In genomic region chr5:113580248-113580647, GRCm38 (mm10) we compare ENCODE assay signal across 8 mouse cellular contexts.
DNase-seq lines count a peak whose midpoint lies in the region; ATAC-seq and TF ChIP-seq lines count a peak whose summit lies in the region.

No protein-coding gene starts in this region.

- TF ChIP-seq EP300 in lung, postnatal 0 days (IDR thresholded peaks at IDR 0.05): no peak

- TF ChIP-seq CTCF in lung, postnatal 0 days (IDR thresholded peaks at IDR 0.05): peak; percentile 68
- peak; percentile 40 for TF ChIP-seq CTCF in olfactory bulb, adult 2 months (IDR thresholded peaks at IDR 0.05; ENCODE audit: insufficient read depth, low read depth, low read length)

- no peaks in the 10 kb centered on the region for H3K36me3 ChIP-seq in lung, postnatal 0 days (ENCODE audit: insufficient read depth, low read length)
- H3K36me3 ChIP-seq in embryonic facial prominence, embryonic 11.5 days (replicated peaks; ENCODE audit: control insufficient read depth, insufficient read depth, low read depth, low read length): no peaks in the 10 kb centered on the region

- TF ChIP-seq POLR2A in olfactory bulb, adult 2 months (IDR thresholded peaks at IDR 0.05; ENCODE audit: insufficient read depth, low read depth, low read length): no peak

- peak; percentile 68 to 82 for DNase-seq in cerebellum, postnatal 10 days
- DNase-seq in cerebellum, postnatal 36 days: no peak
- peak; percentile 31 for DNase-seq in lung, postnatal 0 days (ENCODE audit: low spot score)
- no peak for DNase-seq in lung, postnatal 4 days
- DNase-seq in embryonic facial prominence, embryonic 11.5 days (ENCODE audit: low spot score): peak; percentile 70
- DNase-seq in ovary, adult 18-20 months (ENCODE audit: low spot score): no peak
- no peak for DNase-seq in heart, adult 11 months

- no peak overlapping the region for H3K4me2 ChIP-seq in lung, postnatal 0 days (replicated peaks; ENCODE audit: low read depth, low read length)
- no peak overlapping the region for H3K4me2 ChIP-seq in embryonic facial prominence, embryonic 11.5 days (ENCODE audit: low read depth, low read length)

- H3K4me1 ChIP-seq in lung, postnatal 0 days (ENCODE audit: insufficient read depth, low read depth, low read length): no peaks in the 10 kb centered on the region
- no peaks in the 10 kb centered on the region for H3K4me1 ChIP-seq in embryonic facial prominence, embryonic 11.5 days (ENCODE audit: control insufficient read depth, insufficient read depth, low read length)
- peaks cover 26% of the 10 kb centered on the region for H3K4me1 ChIP-seq in olfactory bulb, adult 2 months (ENCODE audit: control insufficient read depth, insufficient read depth, low read length)

- no peak overlapping the region for H3K9ac ChIP-seq in lung, postnatal 0 days (replicated peaks; ENCODE audit: low read depth)
- no peak overlapping the region for H3K9ac ChIP-seq in embryonic facial prominence, embryonic 11.5 days (replicated peaks; ENCODE audit: low read length)

- H3K27me3 ChIP-seq in lung, postnatal 0 days (replicated peaks; ENCODE audit: insufficient read depth, low read length): no peaks in the 10 kb centered on the region
- H3K27me3 ChIP-seq in embryonic facial prominence, embryonic 11.5 days (ENCODE audit: control insufficient read depth, insufficient read depth, low read length): no peaks in the 10 kb centered on the region

- no peak overlapping the region for H3K27ac ChIP-seq in lung, postnatal 0 days (ENCODE audit: low read length)
- H3K27ac ChIP-seq in embryonic facial prominence, embryonic 11.5 days (replicated peaks; ENCODE audit: low read depth, low read length): no peak overlapping the region
- no peak overlapping the region for H3K27ac ChIP-seq in olfactory bulb, adult 2 months (ENCODE audit: insufficient read depth, low read depth, low read length)

- no peak overlapping the region for H3K4me3 ChIP-seq in lung, postnatal 0 days (ENCODE audit: low read depth, low read length)
- H3K4me3 ChIP-seq in embryonic facial prominence, embryonic 11.5 days (ENCODE audit: low read depth, low read length): no peak overlapping the region
- H3K4me3 ChIP-seq in olfactory bulb, adult 2 months (ENCODE audit: insufficient read depth, low read depth, low read length): no peak overlapping the region

- no peaks in the 10 kb centered on the region for H3K9me3 ChIP-seq in lung, postnatal 0 days (ENCODE audit: low read length)
- H3K9me3 ChIP-seq in embryonic facial prominence, embryonic 11.5 days (replicated peaks; ENCODE audit: control insufficient read depth, low read length): no peaks in the 10 kb centered on the region

- 49% methylated on average over 8 of the region's 8 CpGs for WGBS in lung, postnatal 0 days
- 39% methylated on average over 8 of the region's 8 CpGs for WGBS in embryonic facial prominence, embryonic 11.5 days
- WGBS in olfactory bulb, adult 2 months: 43% methylated on average over 8 of the region's 8 CpGs

- ATAC-seq in lung, postnatal 0 days: no peak
- ATAC-seq in embryonic facial prominence, embryonic 11.5 days (replicated peaks; ENCODE audit: insufficient number of reproducible peaks, low FRiP score, low TSS enrichment, low read depth): no peak

Comparison
In these comparisons a context has a peak if more than half of its experiments do, and no peak if none do; other contexts are left out.
1. DNase-seq: peak in cerebellum, postnatal 10 days (2 of 2), lung, postnatal 0 days (single experiment) and embryonic facial prominence, embryonic 11.5 days (single experiment); none in cerebellum, postnatal 36 days (0 of 2), lung, postnatal 4 days (0 of 2), ovary, adult 18-20 months (single experiment) and heart, adult 11 months (single experiment).